Mouse (Mus musculus): ENCODE results near the gene Gpm6a. TPM values are rescaled to one million over a fixed set of nuclear protein-coding genes. Genes with fewer than 3 reads are reported as not detected.

Gpm6a gene
- 0.19 to 0.54 TPM (median 0.26 TPM) in 4 replicates for total RNA-seq (2023; ENCODE audit: inconsistent age)

GRCm38 (mm10) chr8:54954741-54955455 lies at the start of gene Gpm6a:
TSS of gene Gpm6a (plus strand) at chr8:54954843.

Other genes starting within 250 kb of the Gpm6a start
- not detected in 4 replicates for gene Wdr17, start 67.7 kb upstream of the Gpm6a start, total RNA-seq (2023; ENCODE audit: inconsistent age)

Measured in B cell, adult (primary cell).